Mouse (Mus musculus) megakaryocyte progenitor cell, adult 5-6 weeks (primary cell): ENCODE measurements around the gene Grik5. TPM values are rescaled to one million over a fixed set of nuclear protein-coding genes. Genes with fewer than 3 reads are reported as not detected.

ENCODE experiments used
- total RNA-seq, 2 experiments: library from RNA; stranded (forward) in 1 of 2; stranded (reverse) in 1 of 2; fragments of 157-497, 149-512 nt in 1 of 2; fragments of 200-1000 nt in 1 of 2; gene quantifications; 2 replicates each; pipeline versions ENCODE4 v1.2.3 to v1.2.4; 2015 to 2017

Grik5 gene
- total RNA-seq, 2 experiments from 2014 or later: 3.9 to 5.6 TPM

Other genes starting within 250 kb of the Grik5 start
- gene Gm9844, start 210.1 kb downstream of the Grik5 start, total RNA-seq (2015): 1.2 and 1.5 TPM in 2 replicates
- gene Gm9844, start 210.1 kb downstream of the Grik5 start, total RNA-seq (2017): 6.0 and 6.6 TPM in 2 replicates
- gene Lypd4, start 202.4 kb downstream of the Grik5 start, total RNA-seq (2015): not detected in 2 replicates
- gene Lypd4, start 202.4 kb downstream of the Grik5 start, total RNA-seq (2017): not detected in 2 replicates
- not detected in 2 replicates for gene Dmrtc2, start 202.3 kb downstream of the Grik5 start, total RNA-seq (2015)
- gene Dmrtc2, start 202.3 kb downstream of the Grik5 start, total RNA-seq (2017): not detected in 2 replicates
- 2,965 and 3,011 TPM in 2 replicates for gene Rps19, start 188.0 kb downstream of the Grik5 start, total RNA-seq (2015)
- 1,012 and 1,228 TPM in 2 replicates for gene Rps19, start 188.0 kb downstream of the Grik5 start, total RNA-seq (2017)
- gene Cd79a, start 175.0 kb downstream of the Grik5 start, total RNA-seq (2015): 0.34 and 0.35 TPM in 2 replicates
- gene Cd79a, start 175.0 kb downstream of the Grik5 start, total RNA-seq (2017): 0.08 and 0.78 TPM in 2 replicates
- gene Arhgef1, start 169.4 kb downstream of the Grik5 start, total RNA-seq (2015): 58.2 and 67.9 TPM in 2 replicates
- gene Arhgef1, start 169.4 kb downstream of the Grik5 start, total RNA-seq (2017): 36.6 and 46.2 TPM in 2 replicates
- not detected in 2 replicates for gene Gm4881, start 127.9 kb downstream of the Grik5 start, total RNA-seq (2015)
- not detected in 2 replicates for gene Gm4881, start 127.9 kb downstream of the Grik5 start, total RNA-seq (2017)
- 95.6 and 117 TPM in 2 replicates for gene Rabac1, start 99.6 kb downstream of the Grik5 start, total RNA-seq (2015)
- gene Rabac1, start 99.6 kb downstream of the Grik5 start, total RNA-seq (2017): 89.2 and 101 TPM in 2 replicates
- gene Atp1a3, start 66.4 kb downstream of the Grik5 start, total RNA-seq (2015): 24.4 and 35.2 TPM in 2 replicates
- gene Atp1a3, start 66.4 kb downstream of the Grik5 start, total RNA-seq (2017): 18.4 and 28.5 TPM in 2 replicates
- 6.2 and 7.6 TPM in 2 replicates for gene Zfp574, start 221 bp upstream of the Grik5 start, total RNA-seq (2015)
- 4.5 and 4.8 TPM in 2 replicates for gene Zfp574, start 221 bp upstream of the Grik5 start, total RNA-seq (2017)
- gene Pou2f2, start 107.4 kb upstream of the Grik5 start, total RNA-seq (2015): 13.8 and 18.1 TPM in 2 replicates
- 2.1 and 4.1 TPM in 2 replicates for gene Pou2f2, start 107.4 kb upstream of the Grik5 start, total RNA-seq (2017)
- gene Dedd2, start 148.3 kb upstream of the Grik5 start, total RNA-seq (2015): 10.7 and 11.0 TPM in 2 replicates
- gene Dedd2, start 148.3 kb upstream of the Grik5 start, total RNA-seq (2017): 14.5 and 17.2 TPM in 2 replicates
- 7.2 and 7.6 TPM in 2 replicates for gene Zfp526, start 149.1 kb upstream of the Grik5 start, total RNA-seq (2015)
- 7.5 and 7.6 TPM in 2 replicates for gene Zfp526, start 149.1 kb upstream of the Grik5 start, total RNA-seq (2017)
- gene Gsk3a, start 165.5 kb upstream of the Grik5 start, total RNA-seq (2015): 84.9 and 93.2 TPM in 2 replicates
- gene Gsk3a, start 165.5 kb upstream of the Grik5 start, total RNA-seq (2017): 57.8 and 60.3 TPM in 2 replicates
- 5.2 and 5.6 TPM in 2 replicates for gene Erf, start 178.4 kb upstream of the Grik5 start, total RNA-seq (2015)
- 6.6 and 6.9 TPM in 2 replicates for gene Erf, start 178.4 kb upstream of the Grik5 start, total RNA-seq (2017)
- gene Cic, start 195.4 kb upstream of the Grik5 start, total RNA-seq (2015): 67.4 and 67.8 TPM in 2 replicates
- 19.0 and 24.4 TPM in 2 replicates for gene Cic, start 195.4 kb upstream of the Grik5 start, total RNA-seq (2017)
- 10.9 and 20.0 TPM in 2 replicates for gene Pafah1b3, start 225.6 kb upstream of the Grik5 start, total RNA-seq (2015)
- 14.7 and 15.0 TPM in 2 replicates for gene Pafah1b3, start 225.6 kb upstream of the Grik5 start, total RNA-seq (2017)
- not detected in 2 replicates for gene Prr19, start 229.1 kb upstream of the Grik5 start, total RNA-seq (2015)
- gene Prr19, start 229.1 kb upstream of the Grik5 start, total RNA-seq (2017): not detected in 2 replicates
- gene Tmem145, start 233.8 kb upstream of the Grik5 start, total RNA-seq (2015): not detected in 2 replicates
- gene Tmem145, start 233.8 kb upstream of the Grik5 start, total RNA-seq (2017): not detected in 2 replicates
- gene Megf8, start 244.8 kb upstream of the Grik5 start, total RNA-seq (2015): 2.2 and 2.5 TPM in 2 replicates
- 3.5 and 3.9 TPM in 2 replicates for gene Megf8, start 244.8 kb upstream of the Grik5 start, total RNA-seq (2017)